Mouse (Mus musculus): ENCODE measurements around the gene Chd3. TPM values are rescaled to one million over a fixed set of nuclear protein-coding genes. Genes with fewer than 3 reads are reported as not detected.

The Chd3 gene
- total and polyA plus RNA-seq, 2 experiments from 2014 or later, result 58.9 to 298 TPM

DNA sequence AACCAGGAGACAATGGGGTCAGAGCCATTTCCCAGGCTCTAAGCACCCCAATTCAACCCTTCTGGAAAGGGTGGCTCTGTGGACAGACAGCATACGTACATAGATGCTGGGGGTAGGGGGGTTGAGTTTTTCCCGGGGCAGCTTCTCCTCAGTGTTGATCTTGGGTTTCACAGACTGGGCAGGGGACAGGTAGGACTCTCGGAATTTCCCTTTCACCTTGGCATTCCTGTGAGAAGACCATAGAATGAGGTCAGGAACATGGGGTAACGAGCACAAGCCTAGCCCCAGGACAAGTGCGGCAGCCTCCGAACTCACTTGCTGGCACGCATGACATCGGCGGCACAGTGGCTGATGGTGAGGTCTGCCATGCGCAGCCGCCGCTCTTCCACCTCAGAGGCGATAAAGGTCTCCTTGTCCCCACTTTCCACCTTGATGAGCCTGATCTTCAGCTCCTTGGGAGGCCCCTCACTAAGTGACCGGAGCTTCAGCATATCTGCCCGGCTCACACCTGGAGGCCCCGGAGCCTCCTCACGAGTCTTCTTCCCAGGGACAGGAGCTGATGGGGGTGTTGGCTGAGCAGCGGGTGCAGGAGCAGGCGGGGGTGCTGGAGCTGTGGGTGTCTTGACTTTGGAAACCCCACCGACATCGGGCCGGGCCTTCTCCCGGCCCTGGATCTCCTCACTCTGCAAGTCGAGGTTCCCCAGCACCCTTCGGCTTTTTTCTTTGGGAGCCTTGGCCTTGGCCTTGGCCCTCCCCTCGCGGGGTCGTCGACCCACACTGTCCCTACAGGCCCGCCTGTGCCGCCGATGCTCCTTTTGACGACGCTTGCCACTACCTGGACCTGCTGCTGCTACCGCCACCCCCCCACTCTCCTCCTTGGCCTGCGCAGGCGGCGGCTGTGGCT is 34.7 kb upstream of the Chd3 start:
- Histone ChIP-seq H3K27ac (ENCODE audit: low read depth, low read length) (no peak overlapping the region), H3K4me2 (ENCODE audit: low read depth, low read length, poor library complexity, severe bottlenecking) (no peak overlapping the region), H3K27me3 (ENCODE audit: insufficient read depth, low read length) (no peaks in the 10 kb centered on the region), H3K4me1 (ENCODE audit: insufficient read depth, low read length) (peaks cover 7% of the 10 kb centered on the region), H3K36me3 (ENCODE audit: insufficient read depth, low read length) (peaks cover 71% of the 10 kb centered on the region), H3K4me3 (ENCODE audit: low read depth, low read length) (no peak overlapping the region), H3K9ac (replicated peaks; ENCODE audit: low read length, poor library complexity, severe bottlenecking) (no peak overlapping the region), H3K9me3 (ENCODE audit: low read length) (no peaks in the 10 kb centered on the region)
- ATAC-seq (ENCODE audit: low FRiP score), result no peak
- DNase-seq (ENCODE audit: low spot score), result no peak
- TF ChIP-seq CTCF (IDR thresholded peaks at IDR 0.05), result no peak
- 92% methylated on average over 38 of the region's 38 CpGs for WGBS

DNA sequence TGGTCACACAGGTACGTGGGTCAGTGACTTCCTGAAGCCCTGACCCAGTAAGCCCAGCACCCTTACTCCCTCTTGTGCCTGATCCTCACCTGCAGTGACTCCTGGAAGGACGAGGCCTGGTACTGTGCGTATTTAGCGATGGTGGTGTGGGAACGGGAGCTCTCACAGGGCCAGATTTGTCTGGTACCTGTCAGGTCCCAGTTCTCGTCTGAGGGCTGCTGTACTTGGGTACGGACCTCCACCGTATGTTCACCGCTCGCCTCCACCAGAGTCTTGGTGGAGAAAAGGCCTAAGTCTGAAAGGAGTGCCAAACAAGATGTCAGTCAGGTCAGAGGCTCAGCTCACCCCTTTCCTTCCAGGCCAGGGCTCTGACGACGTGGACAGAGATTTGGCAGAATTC is 32.8 kb upstream of the Chd3 start:
- no peaks in the 10 kb centered on the region for H3K4me1 ChIP-seq (ENCODE audit: insufficient read depth, low read length)
- H3K36me3 ChIP-seq (ENCODE audit: insufficient read depth, low read length), result peaks cover 64% of the 10 kb centered on the region
- no peak overlapping the region for H3K4me2 ChIP-seq (ENCODE audit: low read depth, low read length, poor library complexity, severe bottlenecking)
- no peak for TF ChIP-seq CTCF (IDR thresholded peaks at IDR 0.05)
- no peaks in the 10 kb centered on the region for H3K9me3 ChIP-seq (ENCODE audit: low read length)
- ATAC-seq (ENCODE audit: low FRiP score), result no peak
- no peak overlapping the region for H3K27ac ChIP-seq (ENCODE audit: low read depth, low read length)
- no peak overlapping the region for H3K9ac ChIP-seq (replicated peaks; ENCODE audit: low read length, poor library complexity, severe bottlenecking)
- DNase-seq (ENCODE audit: low spot score), result no peak
- WGBS, result 85% methylated on average over 12 of the region's 12 CpGs
- no peaks in the 10 kb centered on the region for H3K27me3 ChIP-seq (ENCODE audit: insufficient read depth, low read length)
- H3K4me3 ChIP-seq (ENCODE audit: low read depth, low read length), result no peak overlapping the region

DNA sequence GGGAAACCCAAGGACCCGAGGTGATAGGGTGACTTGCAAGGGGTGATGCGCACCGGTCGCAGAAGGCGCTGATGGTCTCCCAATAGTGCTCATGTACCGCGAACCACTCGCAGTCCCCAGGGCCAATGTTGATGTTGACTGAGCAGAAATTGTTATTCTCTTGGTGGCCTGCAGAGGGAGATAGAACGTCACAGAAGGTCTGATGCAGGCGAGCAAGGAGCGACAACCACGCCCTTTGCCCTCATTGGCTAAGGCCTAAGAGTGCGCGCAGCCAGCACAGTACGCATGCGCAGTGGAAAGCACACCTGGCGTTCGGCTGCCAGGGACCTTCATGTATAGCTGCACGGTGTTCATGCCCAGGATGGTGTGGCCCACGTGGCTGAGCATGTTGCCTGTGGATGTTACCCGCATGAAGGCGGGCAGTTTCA is 32.0 kb upstream of the Chd3 start:
- 19% methylated on average over 22 of the region's 22 CpGs for WGBS
- Histone ChIP-seq H3K36me3 (ENCODE audit: insufficient read depth, low read length) (peaks cover 57% of the 10 kb centered on the region), H3K4me3 (ENCODE audit: low read depth, low read length) (no peak overlapping the region), H3K4me1 (ENCODE audit: insufficient read depth, low read length) (no peaks in the 10 kb centered on the region), H3K4me2 (ENCODE audit: low read depth, low read length, poor library complexity, severe bottlenecking) (no peak overlapping the region), H3K27me3 (ENCODE audit: insufficient read depth, low read length) (no peaks in the 10 kb centered on the region), H3K9ac (replicated peaks; ENCODE audit: low read length, poor library complexity, severe bottlenecking) (0 out of 2 replicates have a peak overlapping the region, but pooled peaks have one; percentile 19), H3K27ac (ENCODE audit: low read depth, low read length) (no peak overlapping the region), H3K9me3 (ENCODE audit: low read length) (no peaks in the 10 kb centered on the region)
- ATAC-seq (ENCODE audit: low FRiP score) (peak; percentile 64), DNase-seq (ENCODE audit: low spot score) (peak; percentile 98)
- peak; percentile 94 for TF ChIP-seq CTCF (IDR thresholded peaks at IDR 0.05)

DNA sequence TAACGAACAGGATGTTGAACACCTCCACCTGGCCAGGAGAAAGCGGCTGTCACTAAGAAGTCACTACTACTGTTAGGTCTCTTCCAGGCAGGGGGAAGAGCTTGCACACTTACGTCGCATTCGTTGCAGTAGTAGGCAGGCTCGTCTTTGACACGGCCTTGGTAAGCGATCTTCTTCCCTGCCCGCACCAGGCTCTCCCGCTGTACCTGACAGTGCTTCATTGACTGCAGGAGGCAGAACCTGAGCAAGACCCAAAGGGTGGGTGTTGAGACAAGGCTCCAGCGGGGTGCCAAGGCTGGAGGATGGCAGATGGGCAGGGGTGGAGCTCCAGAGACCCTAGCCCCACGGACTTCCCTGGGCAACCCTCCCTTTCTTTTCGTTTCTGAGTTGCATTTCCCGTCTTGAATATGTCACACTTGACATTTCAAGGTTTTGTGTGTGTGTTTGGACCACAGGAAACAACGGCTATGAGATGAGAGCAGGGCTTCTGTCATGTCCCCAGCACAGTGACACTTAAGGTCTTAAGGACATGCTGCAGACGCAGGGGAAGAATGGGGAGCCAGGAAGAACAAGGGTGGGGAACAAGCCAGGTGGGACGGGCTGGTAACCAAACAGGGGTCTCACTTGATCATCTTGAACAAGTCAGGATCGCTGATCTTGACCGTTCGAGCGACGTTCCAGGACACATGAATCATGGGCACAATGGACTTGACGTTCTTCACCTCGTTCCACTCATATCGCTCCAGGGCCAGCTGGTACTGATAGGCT is 31.1 kb upstream of the Chd3 start:
- Histone ChIP-seq H3K9me3 (ENCODE audit: low read length) (no peaks in the 10 kb centered on the region), H3K4me2 (ENCODE audit: low read depth, low read length, poor library complexity, severe bottlenecking) (no peak overlapping the region), H3K27me3 (ENCODE audit: insufficient read depth, low read length) (no peaks in the 10 kb centered on the region), H3K4me3 (ENCODE audit: low read depth, low read length) (no peak overlapping the region), H3K36me3 (ENCODE audit: insufficient read depth, low read length) (peaks cover 47% of the 10 kb centered on the region), H3K27ac (ENCODE audit: low read depth, low read length) (no peak overlapping the region), H3K4me1 (ENCODE audit: insufficient read depth, low read length) (no peaks in the 10 kb centered on the region), H3K9ac (replicated peaks; ENCODE audit: low read length, poor library complexity, severe bottlenecking) (no peak overlapping the region)
- no peak for TF ChIP-seq CTCF (IDR thresholded peaks at IDR 0.05)
- 69% methylated on average over 25 of the region's 25 CpGs for WGBS
- ATAC-seq (ENCODE audit: low FRiP score) (no peak), DNase-seq (ENCODE audit: low spot score) (no peak)

DNA sequence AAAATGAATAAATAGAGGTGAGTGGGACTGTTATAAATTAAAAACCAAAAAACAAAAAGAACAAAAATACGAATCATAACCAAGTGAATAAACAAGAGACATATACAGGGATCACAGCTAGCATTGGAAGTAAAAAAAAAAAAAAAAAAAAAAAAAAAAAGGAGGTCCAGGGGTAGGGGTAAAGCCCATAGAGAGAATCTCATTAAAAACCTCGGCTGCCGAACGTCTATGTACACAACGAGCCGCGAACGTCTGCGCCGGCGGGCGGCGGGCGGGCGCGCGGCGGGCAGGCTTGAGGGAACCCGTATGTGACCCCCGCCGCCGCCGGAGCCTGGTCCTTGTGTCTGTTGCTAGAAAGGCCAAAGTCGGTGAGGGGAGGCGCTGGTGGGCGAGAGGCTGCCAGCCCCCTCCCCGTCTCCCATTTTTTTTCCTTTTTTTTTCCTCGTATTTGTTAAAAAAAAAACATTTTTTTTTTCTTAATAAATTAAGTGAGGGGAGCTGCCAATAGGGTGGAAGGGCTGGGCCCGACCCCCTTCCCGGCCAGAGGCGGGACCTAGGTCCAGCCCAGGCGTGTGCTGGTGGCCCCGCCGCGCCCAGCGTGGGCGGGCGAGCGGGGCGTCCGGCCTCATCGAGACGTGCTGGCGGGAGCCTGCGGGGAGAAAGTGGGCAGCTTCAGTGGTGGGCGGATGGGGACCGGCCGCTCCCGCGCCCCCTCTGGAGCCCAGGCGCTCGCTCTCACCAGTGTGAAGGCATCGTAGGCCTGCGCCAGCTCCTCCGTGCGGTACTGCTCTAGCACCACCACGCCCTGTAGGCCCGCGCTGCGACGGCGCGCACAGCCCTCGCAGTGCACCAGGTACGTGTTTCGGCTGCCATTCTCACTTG is 30.2 kb upstream of the Chd3 start:
- Histone ChIP-seq H3K9ac (replicated peaks; ENCODE audit: low read length, poor library complexity, severe bottlenecking) (no peak overlapping the region), H3K4me3 (ENCODE audit: low read depth, low read length) (no peak overlapping the region), H3K36me3 (ENCODE audit: insufficient read depth, low read length) (peaks cover 39% of the 10 kb centered on the region), H3K27ac (ENCODE audit: low read depth, low read length) (no peak overlapping the region), H3K4me1 (ENCODE audit: insufficient read depth, low read length) (no peaks in the 10 kb centered on the region), H3K4me2 (ENCODE audit: low read depth, low read length, poor library complexity, severe bottlenecking) (no peak overlapping the region), H3K9me3 (ENCODE audit: low read length) (no peaks in the 10 kb centered on the region), H3K27me3 (ENCODE audit: insufficient read depth, low read length) (no peaks in the 10 kb centered on the region)
- TF ChIP-seq CTCF (IDR thresholded peaks at IDR 0.05), result no peak
- 25% methylated on average over 54 of the region's 66 CpGs for WGBS
- no peak for ATAC-seq (ENCODE audit: low FRiP score)
- no peak for DNase-seq (ENCODE audit: low spot score)

All from midbrain, postnatal 0 days (tissue).